Mouse (Mus musculus) heart, adult 11 months (tissue): ENCODE results near the gene March6.
A peak's percentile ranks its signal among the peaks of the same experiment; 100 is the strongest.

Experiments
- DNase-seq: peaks from one replicate; pipeline ENCODE4 v3.0.0; 2022

The March6 gene

DNA sequence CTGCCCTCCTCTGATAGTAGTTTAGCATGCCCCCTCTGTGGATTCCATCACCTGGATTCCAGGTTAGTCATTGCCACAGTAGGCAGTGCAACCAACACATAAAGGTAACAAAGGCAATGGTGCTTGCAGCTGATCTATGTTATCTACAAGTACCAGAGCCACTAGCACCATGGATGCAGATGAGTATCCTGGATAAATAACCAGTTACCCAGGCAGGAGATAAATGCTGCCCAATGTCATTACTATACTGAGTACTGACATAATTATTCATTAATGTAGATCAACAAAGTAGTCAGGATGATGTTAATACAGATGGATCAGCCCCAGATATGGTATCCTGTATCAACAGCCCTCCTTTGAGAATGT is 19.5 kb downstream of the March6 start:
- DNase-seq: no peak

GRCm38 (mm10) chr15:31510477-31511405 is 20.1 kb downstream of the March6 start:
- no peak for DNase-seq

GRCm38 (mm10) chr15:31505082-31505481 is 25.8 kb downstream of the March6 start:
- no peak for DNase-seq

- DNase-seq: no peak
Measured at GRCm38 (mm10) chr15:31503447-31503846, 27.4 kb downstream of the March6 start.

DNA sequence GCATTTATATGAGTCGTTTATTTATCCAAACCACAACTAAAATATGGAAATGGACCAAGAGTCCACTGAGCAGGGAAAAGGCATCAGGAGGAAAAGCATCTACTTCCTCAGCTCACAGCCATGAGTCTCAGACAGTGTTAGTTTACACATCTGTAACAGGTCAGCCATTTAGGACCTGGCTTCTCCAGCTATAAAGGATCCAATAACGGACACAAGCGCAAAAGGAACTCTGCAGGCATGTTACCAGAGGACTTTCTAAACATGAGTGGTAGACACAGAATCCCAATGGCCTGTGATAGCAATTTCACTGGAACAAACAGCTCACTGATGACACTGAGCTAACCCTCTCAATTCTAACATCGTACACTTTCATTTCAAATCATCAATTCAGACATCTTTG is 27.9 kb downstream of the March6 start:
- no peak for DNase-seq

DNA sequence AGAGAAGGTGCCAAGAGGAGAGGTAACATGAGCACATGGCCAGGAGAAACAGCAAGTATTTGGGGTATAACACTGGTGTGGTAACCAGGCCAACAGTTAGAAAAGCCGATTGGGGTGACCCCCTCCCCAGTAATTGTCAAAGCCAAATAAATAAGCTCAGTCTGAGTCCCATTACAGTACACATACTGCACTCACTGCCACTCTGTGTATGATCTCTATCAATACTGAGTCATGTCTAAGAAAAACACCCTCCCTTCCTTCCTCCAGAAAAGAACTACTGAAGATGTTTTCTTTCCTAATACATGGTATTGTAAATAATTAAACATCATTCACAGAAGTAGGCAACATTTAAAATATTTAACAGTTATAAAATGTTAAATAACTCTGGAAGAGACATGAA is 28.5 kb downstream of the March6 start:
- no peak for DNase-seq

- no peak for DNase-seq
Measured at GRCm38 (mm10) chr15:31494803-31495202, 36.0 kb downstream of the March6 start.

DNA sequence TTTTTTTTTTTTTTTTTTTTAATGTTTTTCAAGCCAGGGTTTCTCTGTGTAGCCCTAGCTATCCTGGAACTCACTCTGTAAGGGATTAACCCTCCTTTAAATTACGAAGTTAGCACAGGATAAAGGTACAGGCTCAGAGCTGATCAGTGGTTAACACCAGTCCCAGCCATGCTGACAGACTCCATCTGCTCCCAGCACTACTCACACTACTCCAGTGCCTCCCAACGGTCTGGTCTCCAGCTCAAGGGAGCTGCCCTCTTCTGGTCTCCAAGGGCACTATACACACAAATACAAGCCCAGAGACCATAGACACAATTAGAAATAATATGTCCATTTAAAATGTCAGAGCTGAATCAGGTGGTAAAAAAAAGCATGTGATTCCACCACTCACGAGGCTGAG is 36.5 kb downstream of the March6 start:
- DNase-seq: no peak

DNA sequence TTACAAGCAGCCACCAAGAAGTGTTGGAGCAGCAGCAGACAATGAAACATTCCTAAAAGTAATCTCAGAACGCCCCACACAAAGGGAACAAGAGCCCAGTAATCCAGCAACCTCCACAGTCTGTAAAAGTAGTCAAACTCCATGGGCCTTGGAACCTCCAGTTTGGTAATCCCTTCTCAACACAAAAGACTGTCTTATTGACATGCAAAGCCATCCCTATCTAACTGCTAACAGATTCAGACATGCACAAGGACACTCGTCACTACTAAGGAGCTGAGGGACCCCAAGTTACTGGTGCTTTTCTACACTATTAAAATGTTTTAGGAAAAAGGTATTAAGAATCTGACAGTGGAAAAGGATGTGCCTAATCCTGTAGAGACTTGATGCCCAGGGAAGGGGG is 43.4 kb downstream of the March6 start:
- no peak for DNase-seq

DNA sequence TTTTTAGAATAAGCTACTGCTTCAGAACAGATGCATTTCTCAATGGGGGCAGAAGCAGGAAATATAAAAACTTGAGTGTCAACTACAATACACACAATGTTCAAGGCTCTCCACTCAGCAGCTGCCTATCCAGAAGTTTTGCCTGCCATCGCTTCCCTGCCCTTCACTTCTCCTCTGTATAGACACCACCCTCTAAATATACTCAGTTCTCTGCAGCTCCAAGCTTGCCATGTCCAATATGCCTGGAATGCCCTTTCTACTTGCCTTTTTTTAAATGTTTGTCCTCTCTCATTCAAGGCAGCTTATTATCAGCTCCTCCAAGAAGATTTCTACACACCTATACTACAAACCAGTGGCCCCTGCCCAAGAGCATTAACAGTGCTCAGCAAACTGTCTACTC is 54.2 kb downstream of the March6 start:
- no peak for DNase-seq

- no peak for DNase-seq
Measured at GRCm38 (mm10) chr15:31472645-31473574, 57.9 kb downstream of the March6 start.

- DNase-seq: no peak
Measured at GRCm38 (mm10) chr15:31471529-31471928, 59.3 kb downstream of the March6 start.

GRCm38 (mm10) chr15:31469497-31469896 is 61.4 kb downstream of the March6 start:
- DNase-seq: no peak

- DNase-seq: no peak
Measured at GRCm38 (mm10) chr15:31468806-31469205, 62.0 kb downstream of the March6 start.

DNA sequence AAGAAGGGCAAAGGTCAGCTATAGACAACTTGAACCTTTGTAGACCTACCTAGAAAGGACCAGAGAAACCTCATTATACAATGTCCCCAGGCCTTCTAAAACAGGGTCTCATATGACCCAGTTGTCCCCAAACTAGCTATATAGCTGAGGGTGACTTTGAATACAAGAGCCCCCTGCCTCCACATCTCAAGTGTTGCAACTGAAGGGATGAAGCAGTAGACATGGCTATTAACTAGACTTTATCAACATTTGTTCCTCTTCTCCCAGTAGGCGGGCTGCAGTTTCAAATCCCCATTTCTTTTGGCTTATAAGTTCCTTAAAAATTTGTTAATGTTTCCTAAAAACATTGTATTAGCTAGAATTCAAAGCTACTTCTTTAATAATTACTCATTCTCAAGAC is 64.1 kb downstream of the March6 start:
- DNase-seq: peak; percentile 62

DNA sequence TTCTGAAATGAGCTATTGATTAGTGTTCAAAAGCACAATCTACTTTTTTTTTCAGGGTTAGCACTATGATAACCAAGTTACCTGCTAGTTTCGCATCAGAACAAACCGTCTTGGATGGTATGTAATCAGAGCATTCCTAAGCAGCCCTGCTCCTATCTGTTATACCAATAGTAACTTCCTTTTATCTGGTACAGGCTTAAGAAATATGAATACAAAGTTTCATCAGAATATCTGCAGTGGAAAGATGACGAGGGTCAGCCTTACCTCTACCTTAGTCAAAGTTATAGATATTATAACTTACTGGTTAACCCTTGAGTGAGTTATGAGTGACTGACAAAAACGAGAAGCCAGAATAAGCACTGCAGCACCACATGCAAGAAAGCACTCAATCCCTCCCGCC is 64.6 kb downstream of the March6 start:
- DNase-seq: no peak

- peak; percentile 48 for DNase-seq
Measured at GRCm38 (mm10) chr15:31465806-31466205, 65.0 kb downstream of the March6 start.

GRCm38 (mm10) chr15:31460571-31460970 is 70.3 kb downstream of the March6 start:
- DNase-seq: peak; percentile 83

DNA sequence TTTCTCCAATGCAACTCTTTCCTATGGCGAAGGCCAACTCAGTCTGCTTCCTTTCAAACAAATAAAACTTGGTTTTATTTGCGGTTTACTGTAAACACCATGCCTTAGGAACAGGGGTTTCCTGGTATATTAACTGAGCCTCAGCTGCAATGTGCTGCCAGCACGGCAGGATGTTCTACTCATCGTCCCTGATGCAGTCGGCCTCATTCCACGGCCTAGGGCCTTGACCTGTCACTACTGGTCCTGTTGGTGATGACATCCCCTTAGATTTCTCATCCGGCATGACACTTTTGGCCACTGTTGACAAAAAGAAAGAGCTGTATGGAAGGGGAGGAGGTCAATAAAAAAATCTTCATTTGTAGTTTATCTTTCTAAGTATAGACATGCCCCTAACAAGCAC is 72.8 kb downstream of the March6 start:
- DNase-seq: peak; percentile 72

- DNase-seq: peak; percentile 81
Measured at GRCm38 (mm10) chr15:31456381-31456780, 74.5 kb downstream of the March6 start.

GRCm38 (mm10) chr15:31454861-31455295 is 76.0 kb downstream of the March6 start:
- DNase-seq: peak; percentile 68

- DNase-seq: peak; percentile 89
Measured at GRCm38 (mm10) chr15:31454096-31454860, 76.6 kb downstream of the March6 start.
